Mouse (Mus musculus) embryonic fibroblast, embryonic 13.5 days (primary cell): ENCODE data around the gene Glud1.

Source experiments
- CTCF ChIP-seq: IDR thresholded peaks from 2 replicates; pipeline ENCODE4 v1.5.1; 2011; ENCODE audit warnings: mild to moderate bottlenecking, control low read depth, low read length, moderate library complexity, borderline replicate concordance; ENCODE audit not compliant: insufficient read depth
- POLR2A ChIP-seq: IDR thresholded peaks from 2 replicates; pipeline ENCODE4 v1.6.1; 2011; ENCODE audit warnings: low read depth, mild to moderate bottlenecking, control low read depth, low read length, moderate library complexity

DNA sequence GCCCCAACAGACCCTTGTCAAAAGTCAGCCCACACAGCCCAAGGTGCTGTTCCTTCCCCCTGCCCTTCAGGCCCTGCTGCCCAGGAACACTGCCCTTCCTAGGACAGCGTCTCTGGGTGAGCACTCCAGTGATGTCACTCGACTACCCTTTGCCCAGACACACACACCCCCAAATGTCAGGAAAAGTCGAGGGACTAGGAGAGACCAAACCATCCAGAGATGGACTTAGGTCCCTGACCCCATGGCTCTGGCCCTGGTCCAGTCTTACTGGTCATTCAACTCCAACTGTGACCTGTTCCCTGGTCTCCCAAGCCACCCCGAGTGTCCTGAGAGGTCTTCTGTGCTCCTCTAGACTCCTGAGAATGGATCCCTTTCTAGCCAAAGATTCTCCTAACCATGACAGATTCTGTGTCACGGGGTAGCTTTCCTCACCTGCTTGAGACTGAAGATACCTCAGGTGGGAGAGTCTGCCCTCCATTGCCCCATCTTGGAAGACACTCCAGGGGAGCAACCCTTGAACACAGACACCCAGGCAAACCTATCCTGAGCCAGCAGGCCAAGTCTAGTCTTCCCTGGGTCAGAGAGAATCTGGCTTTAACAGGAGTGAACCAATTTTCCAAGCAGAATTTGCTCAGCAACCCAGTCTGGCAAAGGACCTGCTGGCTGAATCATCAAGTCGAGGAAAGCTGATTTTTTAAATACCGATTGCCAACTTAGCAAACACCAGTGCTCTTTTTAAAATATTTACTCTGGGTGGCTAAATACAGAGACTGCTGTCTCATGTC, 47.3 kb downstream of the Glud1 start:
- no peak for TF ChIP-seq CTCF
- no peak for TF ChIP-seq POLR2A
